Mouse (Mus musculus) ES-Bruce4 (cell line): ENCODE data around the gene Gm9922.

ENCODE experiments used
- EP300 ChIP-seq: IDR thresholded peaks from 2 replicates; pipeline ENCODE4 v1.6.1; 2011; ENCODE audit warnings: low read depth, low read length; ENCODE audit not compliant: insufficient read depth
- POLR2A ChIP-seq: IDR thresholded peaks from one replicate; pipeline ENCODE4 v1.8.1; 2011; ENCODE audit warnings: low read length; ENCODE audit not compliant: insufficient read depth

GRCm38 (mm10) chr14:101704479-101704878, 25.1 kb downstream of the Gm9922 start:
- TF ChIP-seq POLR2A (no peak), EP300 (no peak)
